Mouse (Mus musculus): ENCODE measurements around the gene Gm10310.
"Not testable (repeated sequence)": the region's sequence is repeated elsewhere in the genome, so short reads cannot be mapped to it uniquely, and the experiment has no call there.

DNA sequence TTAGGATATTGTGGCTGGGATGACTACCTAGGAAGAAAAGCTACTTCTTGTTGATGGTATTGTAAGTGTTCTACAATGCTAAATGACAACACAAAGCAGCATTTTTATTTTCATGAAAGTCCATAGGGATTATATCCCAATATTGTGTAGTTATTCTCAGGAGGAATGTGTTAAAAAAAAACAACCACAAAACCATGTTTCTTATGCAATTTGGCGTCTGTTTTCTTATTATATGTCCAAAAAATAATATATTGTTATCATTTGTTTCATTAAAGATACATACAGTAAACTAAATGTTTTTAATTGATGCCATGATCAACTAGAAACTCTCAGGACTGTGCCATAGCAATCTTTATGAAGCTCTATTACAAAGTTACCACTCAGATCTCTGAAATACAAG is at the start of gene Gm10310:
- not testable (repeated sequence) for TF ChIP-seq CTCF (IDR thresholded peaks at IDR 0.05; ENCODE audit: extremely low read depth, insufficient read depth, insufficient read length, insufficient replicate concordance); POLR2A (IDR thresholded peaks at IDR 0.05; ENCODE audit: low read depth, low read length)

Data from spleen, adult 2 months (tissue).